Mouse (Mus musculus) cerebellum, adult 18-20 months (tissue): ENCODE measurements at regions not wholly inside any gene's neighbourhood (a gene's known extent, or its start where the extent isn't known, plus 50 kb on each side); places are given as distances from the start of the nearest gene placed in this dataset.
A peak's percentile ranks its signal among the peaks of the same experiment; 100 is the strongest.

Experiments used
- DNase-seq, 2 experiments: peaks; one replicate each; pipeline ENCODE4 v3.0.0; 2021

GRCm38 (mm10) chr13:37468304-37469178 lies 123.5 kb downstream of the Ly86 start:
- no peak for DNase-seq

DNA sequence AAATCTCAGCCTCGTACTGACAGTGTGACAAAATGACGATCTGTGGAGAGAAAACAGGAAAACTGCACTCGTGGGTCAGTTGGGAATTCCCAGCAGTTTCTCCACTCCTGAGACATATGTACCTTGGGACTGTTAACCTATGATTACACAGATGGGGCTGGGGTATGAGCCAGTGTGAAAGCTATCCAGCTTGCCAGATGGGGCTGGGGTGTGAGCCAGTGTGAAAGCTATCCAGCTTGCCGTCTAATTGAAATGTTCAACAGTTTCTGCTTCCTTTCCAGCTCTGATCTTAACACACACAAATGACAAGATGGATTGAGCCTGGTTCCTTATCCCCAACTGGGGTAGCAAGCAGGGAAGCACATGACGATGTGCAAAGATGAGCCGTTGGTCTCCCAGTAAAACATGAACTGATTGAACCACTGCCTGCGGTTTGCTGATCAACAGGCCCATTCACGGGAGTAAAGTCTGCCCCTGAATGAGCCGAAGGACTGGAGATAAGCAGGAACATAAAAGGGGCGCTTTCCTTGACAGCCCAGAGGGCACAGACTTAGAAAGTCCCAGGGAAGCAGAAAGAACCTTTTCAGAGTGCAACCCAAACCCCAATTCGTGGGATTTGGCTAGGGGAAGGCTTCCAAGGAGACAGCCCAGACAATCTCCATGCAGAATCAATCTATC lies 125.4 kb downstream of the Ly86 start:
- no peak for DNase-seq

- no peak for DNase-seq
These were observed 128.4 kb downstream of the Ly86 start for GRCm38 (mm10) chr13:37473359-37473758.

DNA sequence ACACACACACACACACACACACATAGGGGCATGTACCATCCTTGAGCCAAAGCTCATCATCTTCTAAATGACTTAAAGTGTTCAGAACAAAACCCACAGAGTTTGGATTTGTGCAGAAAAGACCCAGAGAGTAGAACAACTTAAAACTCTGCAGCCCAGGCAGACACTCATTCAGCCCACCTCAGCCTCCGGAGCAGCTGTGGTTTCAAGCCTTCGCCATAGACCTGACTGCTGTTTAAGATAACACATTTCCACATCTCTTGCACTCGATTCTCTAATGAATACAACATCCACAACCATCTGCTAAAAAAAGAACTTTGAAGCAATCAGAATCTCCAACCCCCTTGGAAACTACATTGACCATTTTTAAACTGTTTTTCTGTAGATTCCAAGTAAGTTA lies 130.8 kb downstream of the Ly86 start:
- DNase-seq, result no peak

GRCm38 (mm10) chr13:37476256-37477053 lies 131.4 kb downstream of the Ly86 start:
- no peak for DNase-seq

DNA sequence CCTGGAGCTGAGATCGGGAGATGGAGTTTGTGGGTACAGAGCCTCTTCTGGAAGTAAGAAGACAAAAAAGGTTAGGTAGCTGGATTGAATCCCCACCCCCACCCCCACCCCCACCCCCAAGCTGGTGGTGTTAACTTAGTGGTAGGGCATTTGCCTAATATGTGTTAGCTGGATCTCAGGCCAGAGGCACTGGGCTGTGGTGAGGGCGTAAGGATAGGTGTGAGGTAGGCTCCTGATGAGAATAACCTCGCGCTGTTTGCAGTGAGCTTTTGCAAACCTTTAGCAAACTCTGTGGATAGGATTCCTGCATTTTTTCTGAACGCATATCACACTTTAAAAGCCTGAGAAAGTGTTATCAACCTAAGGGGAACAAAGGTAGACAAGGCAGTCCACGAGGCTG lies 132.3 kb downstream of the Ly86 start:
- no peak for DNase-seq

DNA sequence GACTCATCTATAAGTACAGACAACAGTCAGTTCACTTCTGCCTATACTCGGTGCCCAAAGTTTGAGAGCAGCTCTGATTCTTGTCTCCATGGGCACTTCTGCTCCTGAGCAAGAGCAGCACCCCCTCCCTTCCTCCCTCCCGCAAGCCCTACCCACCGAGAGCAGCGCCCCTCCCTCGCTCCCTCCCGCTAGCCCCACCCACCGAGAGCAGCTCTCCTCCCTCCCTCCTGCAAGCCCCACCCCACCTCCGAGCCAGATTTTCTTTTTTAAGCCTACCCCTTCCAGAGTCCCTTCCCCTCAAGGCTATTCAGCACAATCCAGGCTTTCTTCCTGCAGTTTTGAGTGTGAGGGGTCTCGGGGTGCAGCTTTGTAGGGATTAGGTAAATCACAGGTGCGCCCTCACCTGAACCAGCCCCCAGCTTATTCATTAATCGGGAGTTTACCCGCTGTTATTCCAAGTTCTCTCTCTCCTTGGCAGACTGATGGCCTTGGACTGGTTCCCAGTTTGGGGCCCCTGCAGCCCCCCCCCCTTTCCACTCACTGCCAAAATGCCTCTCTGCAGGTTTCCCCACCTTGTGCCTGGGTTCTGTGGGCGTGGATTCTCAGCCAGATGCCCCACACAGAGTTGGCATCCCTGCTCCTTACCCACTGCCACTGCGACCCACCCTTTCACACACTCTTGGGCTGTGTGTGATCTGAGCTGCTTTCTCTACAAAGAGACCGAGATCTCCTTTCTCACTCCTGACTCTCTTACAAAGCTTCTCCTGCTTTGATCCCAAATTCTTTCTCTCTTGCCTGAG lies 132.9 kb downstream of the Ly86 start:
- no peak for DNase-seq

DNA sequence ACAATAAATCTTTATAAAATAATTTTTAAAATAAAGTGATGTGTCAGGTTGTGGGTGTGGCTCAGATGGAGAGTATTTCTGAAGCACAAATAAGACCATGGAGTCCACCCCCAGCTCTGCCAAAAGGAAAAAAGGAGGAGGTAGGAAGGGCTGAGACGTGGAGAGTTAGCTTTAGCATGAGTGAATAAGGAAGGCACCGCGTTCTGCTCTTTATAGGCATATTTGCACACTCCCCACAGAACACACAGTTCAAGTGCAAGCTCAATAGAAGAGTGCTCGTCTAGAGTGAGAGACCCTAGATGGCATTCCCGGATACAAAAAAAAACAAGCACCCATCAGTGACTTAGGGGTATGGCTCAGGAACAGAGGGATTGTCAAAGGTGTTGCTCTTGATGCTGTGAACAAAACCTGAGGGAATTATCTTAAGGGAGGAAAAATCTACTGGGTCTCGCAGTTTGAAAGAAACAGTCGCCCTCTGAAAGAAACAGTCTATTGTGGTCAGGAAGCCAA lies 134.2 kb downstream of the Ly86 start:
- no peak for DNase-seq

- DNase-seq, result no peak
These were observed 136.5 kb downstream of the Ly86 start for GRCm38 (mm10) chr13:37481514-37481913.

- DNase-seq, result no peak
These were observed 137.0 kb downstream of the Ly86 start for GRCm38 (mm10) chr13:37482038-37482437.

- DNase-seq, result peak; percentile 9 to 18
These were observed 137.6 kb downstream of the Ly86 start for GRCm38 (mm10) chr13:37482589-37482988.

DNA sequence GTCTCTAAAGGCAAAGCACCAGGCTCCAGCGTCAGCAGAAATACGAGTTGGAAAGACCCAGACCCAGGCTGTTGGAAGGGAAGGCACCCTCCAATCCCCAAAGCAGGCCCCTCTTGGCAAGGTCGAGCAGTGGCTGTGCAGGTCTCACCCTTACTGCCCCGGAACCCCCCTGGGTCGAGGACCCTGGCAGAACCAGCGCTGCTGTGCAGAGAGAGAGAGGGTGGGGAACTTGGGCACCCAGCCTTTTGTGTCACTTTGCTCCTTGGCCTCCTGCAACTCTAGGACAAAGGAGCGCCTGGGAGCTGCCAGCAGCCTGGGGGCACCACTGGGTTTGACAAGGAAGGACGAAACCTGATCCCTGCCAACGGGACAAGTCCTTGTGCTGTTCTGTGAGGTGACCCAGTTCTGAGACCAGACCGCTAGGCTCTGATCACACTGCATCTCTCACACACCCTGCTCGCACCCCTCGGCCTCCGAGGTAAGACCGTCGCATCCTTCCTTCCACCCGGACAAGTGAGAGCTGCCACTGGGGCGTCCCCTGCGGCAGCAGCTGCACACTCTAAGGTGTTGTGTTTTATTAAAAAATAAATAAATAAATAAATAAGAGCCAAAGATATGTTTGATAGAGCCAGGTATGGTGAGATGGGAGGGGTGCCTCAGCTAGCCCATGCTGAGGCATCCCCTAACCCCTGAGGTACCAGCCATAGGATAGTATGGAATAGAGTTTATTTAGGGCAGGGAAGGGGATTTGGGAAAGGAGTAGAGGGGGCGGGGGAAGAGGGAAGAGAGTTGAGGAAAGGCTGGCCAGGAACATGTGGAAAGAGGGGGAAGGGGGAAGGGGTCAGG lies 138.2 kb downstream of the Ly86 start:
- peak; percentile 23 to 36 for DNase-seq

DNA sequence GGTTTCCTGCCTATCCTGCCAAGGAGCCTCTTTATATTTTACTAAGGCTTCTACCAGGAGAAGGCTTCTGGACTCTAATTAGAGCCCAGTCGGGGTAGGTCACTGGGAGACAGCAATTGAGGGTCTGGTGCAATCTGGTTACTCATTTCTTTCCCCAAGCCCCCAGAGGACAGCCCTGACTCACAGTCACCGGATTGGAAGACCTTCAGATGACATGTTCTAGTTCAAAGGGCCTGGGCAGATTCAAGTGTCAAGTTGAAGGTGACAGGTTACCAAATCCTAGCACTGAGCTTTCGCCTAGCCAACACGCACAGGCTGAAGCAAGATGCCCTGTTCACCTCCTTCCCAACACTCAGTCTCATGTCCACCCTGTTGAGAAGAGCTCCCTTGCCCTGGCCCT lies 139.6 kb downstream of the Ly86 start:
- no peak for DNase-seq

DNA sequence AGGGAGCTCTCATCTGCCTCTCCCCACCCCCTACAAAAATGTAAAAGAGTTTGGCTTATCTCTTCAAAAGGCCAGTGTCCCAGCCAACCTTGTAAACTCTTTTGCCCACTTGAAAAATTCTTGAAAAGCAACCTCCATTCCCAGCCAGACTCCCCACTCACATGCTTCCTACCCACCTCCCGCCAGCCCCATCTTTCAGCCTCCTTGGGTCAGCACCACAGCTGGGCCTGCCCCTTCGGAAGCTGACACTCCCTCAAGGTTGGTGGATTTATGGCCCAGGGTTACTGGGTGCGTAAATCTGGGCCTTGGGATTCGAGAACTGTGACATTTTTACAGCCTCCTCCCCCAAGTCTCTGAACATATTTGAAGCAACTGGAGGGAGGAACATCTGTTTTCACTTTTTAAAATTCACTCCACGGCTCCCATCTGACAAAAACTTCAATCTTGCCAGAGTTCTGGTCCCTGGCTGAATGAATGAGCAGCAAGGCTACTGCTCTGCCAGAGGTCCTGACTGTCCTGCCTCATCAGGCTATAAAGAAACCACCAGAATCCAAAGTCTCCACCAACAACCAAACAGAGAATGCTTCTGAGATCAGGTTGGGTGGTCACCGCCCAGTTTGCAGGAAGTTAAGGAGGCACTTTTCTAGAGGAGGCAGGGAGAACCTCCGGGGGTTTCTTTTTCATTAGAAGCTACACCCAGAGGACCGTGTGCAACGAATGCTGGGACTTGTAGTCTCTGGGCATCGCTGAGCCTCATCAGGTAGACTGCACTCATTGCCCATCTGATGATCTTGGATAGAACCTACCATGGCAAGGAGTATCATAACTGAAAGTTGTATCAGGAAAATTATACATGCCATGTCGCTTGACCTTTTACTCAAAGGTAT lies 147.3 kb downstream of the Ly86 start:
- DNase-seq, result no peak

DNA sequence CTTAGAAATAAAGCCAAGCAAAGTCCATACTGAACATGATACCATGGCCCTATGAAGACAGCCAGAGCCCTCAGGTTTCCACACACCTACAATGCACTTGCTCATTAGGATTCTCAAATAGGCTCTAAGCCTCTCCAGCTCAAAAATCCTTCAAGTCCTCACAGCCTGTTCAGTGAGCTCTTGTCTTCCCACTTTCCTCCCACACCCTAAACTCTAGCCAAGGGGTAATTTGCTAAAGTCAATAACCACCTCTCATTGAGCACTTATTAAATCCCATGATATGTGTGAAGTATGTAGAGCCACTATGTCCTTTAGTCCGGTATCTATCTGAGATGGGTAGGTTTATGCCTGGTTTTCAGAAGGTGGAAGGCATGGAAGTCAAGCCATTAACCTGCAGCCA lies 148.3 kb downstream of the Ly86 start:
- no peak for DNase-seq

GRCm38 (mm10) chr13:37495272-37495932 lies 150.4 kb downstream of the Ly86 start:
- no peak for DNase-seq

- no peak for DNase-seq
These were observed 153.0 kb downstream of the Ly86 start for GRCm38 (mm10) chr13:37497986-37498385.

DNA sequence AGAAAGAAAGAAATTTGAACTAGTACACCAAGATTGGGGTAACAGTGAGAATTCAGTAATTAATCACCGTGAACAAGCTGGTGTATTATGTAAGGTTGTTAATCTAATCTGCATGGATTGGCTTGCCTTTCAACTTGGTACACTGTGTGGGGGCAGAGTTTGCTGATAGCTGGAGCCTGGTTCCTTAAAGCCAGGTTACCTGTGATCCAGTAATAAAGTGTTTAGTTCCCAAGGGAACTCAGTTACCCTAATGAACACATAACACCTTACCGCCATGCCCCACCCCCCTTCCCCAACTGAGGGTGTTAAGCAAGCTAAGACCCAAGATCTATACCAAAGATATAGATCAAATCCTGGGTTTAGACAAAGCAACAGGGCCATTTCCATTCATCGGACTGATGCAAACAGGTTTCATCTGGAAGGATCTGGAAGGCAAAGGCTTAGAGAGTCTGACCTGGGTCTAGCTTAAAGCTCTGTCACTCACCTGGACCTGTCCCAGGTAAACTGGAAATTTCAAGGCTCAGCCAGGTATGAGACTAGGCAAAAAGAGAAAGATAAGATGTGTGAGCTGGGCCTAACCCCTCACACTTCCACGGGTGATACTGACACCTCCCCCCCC lies 155.8 kb downstream of the Ly86 start:
- no peak for DNase-seq

DNA sequence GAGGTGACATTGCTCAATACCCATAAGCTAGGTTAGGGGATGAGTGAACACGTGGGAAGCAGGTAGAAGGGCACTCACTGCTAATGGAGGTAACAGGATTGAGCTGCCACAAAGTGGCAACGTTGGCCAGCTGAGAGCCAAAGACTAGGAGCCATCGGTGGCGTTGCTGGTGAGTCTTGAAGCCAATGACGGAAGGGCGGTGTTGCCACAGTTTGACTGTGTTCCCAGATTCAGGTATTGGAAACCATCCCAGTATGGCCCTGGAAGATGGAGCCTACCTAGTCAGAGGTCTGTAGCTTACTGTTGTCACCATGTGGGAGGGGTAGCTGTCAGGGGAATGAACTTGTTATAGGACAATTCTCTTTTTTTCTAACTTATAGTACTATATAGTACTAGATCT lies 158.4 kb downstream of the Ly86 start:
- no peak for DNase-seq
